Mouse (Mus musculus): Measurements from ENCODE around the gene Rps6kl1.

- no peak for TF ChIP-seq CTCF (IDR thresholded peaks at IDR 0.05; ENCODE audit: low read depth)
- TF ChIP-seq EP300 (IDR thresholded peaks at IDR 0.05; ENCODE audit: low read depth), result no peak
These were observed 1.9 kb upstream of the Rps6kl1 start for GRCm38 (mm10) chr12:85153011-85153410.

All from liver, embryonic 14.5 days (tissue).